Mouse (Mus musculus) right cerebral cortex, postnatal 4 days (tissue): ENCODE data around the gene Malsu1.

Source experiments
- DNase-seq: peaks from one replicate; pipeline ENCODE4 v3.0.0-alpha.2; 2022

Malsu1 gene

DNA sequence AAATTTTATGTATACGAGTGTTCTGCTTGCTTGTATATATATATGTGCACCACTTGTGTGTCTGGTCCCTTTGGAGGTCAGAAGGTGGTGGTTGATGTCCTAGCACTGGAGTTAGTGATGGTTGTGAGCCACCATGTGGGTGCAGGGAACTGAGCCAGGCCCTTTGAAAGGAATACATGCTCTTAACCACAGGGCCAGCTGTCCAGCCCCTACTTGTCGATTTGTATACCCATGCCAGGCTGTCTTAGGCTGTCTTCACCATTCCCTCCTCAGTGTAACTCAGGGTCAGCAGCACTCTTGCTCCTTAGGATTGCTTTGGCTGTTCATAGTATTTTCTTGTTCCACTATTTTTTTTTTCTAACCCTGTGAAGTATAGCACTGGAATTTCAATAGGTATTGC is 4.3 kb downstream of the Malsu1 start:
- no peak for DNase-seq

DNA sequence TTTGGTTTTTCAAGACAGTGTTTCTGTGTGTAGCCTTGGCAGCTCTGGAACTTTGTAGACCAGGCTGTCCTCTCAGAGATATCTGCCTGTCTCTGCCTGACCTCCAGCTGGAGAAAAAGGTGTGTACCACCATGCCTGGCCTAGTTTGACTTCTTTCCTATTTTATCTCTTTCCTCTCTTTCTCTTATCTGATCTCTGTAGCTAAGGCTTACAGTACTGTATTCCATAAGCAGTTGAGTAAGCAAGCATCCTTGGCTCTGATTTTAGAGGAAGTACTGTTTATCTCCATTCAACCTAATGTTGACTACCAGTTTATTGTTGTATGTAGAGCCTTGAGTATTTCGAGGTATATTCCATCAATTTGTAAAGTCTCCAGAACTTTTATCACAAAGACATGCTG is 5.7 kb downstream of the Malsu1 start:
- no peak for DNase-seq

DNA sequence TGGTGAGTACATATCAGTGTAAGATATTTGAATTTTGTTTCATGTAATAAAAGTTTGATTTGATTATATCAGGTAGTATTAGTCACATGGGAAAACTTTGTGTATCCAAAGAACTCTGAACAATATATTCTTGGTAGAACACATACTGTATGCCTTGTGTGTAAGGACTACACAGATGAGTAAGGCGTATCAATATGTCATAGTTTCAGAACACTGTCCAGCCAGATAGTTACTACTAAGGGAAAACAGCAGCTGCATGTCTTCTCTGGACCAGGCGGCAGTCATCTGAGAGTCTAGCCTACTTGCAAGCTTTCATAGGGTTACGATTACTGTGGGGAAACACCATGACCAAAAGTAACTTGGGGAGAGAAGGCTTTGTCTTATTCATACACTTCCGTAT is 9.4 kb downstream of the Malsu1 start:
- DNase-seq = no peak

DNA sequence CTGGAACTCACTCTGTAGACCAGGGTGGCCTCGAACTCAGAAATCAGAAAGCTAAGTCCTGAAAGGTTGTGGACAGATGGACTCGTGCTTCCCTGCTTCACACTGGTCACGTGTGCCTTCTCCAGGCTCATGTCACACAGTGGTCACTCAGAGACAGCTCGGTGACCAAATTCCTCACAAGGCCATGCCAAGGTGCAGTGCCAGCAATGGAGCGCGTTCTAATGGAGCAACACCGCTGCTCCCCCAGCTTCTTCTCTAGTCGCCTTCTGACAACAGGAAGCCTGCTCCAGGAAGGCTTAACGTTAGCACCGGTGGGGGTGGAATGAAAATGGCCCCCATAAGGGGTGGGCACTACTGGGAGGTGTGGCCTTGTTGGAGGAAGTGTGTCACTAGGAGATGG is 21.4 kb downstream of the Malsu1 start:
- no peak for DNase-seq

DNA sequence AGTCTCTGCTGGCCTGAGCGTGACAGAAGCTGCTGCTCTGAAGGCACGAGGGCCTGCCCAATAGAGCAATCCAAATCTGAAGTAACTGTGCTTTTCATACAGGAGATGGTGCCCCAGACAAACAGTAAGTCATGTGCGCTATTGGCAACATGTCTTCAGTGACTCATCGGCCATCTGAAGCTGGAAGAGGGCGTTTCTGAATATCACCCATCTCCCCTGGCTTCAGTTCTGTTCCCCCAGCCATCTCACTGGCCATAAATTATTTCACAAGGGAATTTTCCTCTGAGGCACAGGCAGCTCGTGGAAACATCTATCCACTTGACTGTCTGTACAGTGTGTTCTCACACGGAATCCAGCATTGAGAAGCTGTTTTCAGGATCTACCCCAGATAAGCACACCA is 22.8 kb downstream of the Malsu1 start:
- DNase-seq = no peak

DNA sequence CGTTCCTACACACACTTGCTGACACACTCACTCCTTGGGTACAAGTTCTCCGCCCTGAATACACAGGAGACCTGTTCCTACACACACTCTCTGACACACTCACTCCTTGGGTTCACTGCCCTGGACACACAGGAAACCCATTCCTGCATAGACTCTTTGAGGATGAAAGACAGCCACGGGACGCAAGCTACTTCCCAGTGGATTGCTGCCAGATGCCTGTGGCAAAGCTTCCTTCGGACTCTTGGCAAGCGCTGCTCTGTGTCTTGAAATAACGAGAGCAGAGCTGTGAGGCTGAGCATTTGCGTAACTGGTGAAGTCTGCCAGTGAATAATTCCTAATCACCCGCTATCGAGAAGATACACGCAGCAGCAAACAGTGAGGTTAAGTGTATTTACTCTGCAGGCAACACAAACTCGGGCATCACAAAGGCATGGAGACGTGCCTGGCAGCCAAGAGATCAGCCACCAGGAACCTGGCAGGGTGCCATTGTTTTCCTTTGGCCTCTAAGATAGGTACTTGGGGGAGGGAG is 23.4 kb downstream of the Malsu1 start:
- DNase-seq = peak; percentile 60

DNA sequence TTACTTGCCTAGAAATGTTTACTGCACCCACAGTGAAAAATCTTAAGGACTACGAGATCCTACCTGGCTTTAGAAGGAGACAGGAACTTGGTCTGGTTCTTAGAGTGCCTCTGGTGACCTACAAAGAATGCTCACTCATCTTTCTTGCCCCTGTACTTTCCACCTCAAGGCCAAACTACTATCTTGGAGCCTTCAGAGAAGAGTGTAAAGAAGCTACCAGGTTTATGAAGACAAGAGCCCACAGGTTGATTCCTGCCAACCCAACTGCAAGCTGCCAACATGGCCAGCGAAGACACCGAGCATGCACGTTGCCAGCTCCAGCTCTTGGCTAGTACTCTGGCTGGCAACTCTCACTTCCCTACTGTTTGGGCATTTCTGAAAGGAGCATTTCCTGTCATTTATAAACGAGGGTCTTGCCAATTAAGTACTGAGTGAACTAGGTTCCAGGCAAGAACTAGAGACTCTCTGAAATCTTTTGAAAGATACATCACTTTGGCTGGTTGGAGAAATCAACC is 24.1 kb downstream of the Malsu1 start:
- no peak for DNase-seq

DNA sequence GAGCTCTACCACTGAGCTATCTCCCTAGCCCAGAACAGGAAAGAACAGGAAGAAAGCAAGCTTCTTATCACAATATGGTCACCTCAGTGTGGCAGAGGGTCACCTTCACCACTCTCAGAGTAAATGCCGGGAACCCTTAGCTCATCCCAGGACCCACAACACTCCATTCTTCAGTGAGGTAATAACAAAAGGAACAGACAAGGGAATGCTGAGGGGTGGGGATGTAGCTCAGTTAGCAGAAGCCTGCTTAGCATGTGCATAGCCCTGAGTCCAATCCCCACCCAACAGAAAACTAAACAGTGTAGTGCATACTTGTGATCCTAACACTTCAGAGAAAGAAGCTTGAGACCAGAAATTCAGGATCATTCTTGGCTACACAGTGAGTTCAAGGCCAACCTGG is 25.5 kb downstream of the Malsu1 start:
- DNase-seq = no peak

DNA sequence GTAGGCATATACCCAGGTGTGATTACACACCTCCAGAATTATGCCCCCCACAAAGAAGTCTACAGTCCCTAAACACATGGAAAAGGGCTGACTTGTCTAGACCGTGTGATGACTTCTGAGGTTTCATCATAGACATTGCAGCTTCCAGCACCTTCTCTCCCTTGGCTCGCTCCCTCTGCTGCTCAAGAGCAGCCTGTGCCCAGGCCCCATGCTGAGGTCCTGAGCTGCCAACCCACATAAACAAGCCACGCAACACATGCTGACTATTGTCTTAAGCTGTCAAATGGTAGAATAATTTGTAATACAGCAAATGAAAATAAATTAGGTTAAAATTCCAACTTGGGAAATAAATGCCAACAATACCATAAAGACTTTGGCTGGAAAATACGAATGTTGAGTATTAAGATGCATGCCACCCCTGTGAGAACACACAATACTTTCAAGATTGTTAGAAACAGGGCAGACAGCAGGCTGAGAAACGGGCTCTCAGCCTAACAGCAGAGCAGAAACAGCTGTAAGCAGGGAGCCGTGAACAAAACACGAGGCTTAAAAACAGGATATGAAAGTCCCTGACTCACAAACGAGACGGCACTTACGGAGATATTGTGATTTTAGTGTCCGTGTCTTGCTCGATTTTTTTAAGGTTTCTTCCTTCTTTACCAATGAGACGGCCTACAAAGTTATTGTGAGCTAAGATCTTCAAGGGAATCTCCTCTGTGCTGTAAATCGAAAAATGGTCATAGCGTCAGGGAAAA is 33.3 kb downstream of the Malsu1 start:
- no peak for DNase-seq

DNA sequence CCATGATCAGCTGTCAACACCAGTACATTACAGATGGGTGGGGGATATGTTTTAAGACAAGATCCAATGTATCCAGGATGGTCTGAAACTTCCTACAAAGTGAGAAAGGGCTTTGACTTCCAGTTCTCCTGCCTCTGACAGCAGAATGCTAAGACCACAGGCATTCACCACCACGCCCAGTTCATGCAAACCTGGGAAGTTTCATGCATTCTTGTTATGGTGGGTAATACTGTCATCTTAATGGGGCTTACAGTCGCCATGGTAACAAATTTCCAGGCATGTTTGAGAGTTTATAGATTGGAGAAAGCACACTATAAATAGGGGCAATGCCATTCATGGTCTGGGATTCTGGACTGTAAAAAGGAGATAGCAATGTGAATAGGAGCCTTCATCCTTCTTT is 35.6 kb downstream of the Malsu1 start:
- DNase-seq = no peak

DNA sequence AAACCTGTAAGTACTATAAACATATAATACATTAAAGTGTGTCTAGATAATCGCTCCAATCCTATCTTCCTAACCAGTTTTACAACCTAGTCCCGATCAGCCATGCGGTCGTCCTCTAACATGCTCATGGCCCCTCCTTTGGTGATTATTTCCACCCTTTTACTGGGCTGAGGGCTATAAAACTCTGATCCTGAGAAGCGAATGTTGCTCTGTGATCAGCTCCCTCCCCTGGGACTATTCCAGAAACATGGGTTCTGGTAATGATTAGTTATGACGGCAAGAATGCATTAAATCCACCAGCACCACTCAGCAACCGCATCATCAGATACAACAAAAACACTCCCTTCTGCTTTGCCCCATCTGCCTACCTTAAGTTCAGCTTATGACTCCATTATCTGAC is 40.3 kb downstream of the Malsu1 start:
- no peak for DNase-seq

DNA sequence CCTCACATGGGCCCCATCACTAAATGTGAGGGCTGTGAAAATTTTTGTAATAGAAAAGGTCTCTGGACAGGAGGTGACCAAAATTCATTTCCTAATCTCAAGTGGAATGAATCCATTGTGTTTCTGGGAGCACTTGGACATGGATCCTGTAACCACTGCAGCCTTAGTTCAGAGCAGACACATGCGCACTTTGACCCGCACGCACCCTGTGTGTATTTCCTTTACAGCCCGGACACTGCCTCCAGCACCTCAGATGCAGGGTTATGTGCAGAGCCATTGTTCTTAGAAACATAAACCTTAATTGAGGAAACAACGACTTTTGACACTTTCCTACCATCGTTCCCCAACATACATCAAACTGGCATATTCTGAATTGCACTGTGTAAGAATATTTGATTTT is 40.9 kb downstream of the Malsu1 start:
- DNase-seq = no peak

DNA sequence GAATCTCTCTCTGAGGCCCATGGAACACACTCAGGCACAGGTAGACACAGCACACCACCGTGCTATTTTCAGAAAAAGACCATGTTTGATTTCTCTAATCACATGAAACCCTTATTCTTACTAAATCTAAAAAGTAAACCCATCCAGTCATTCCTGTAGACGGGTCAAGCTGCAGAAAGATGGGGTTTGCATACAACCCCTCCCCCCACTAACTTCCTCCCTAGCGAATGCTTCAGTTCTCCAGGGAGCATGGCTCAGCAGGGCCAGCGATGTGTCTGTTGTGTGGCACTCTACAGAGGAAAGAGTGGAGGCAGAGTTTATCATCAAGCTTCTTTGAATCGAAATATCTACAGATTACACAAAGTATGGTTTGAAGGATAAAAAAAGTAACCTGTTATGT is 42.0 kb downstream of the Malsu1 start:
- no peak for DNase-seq

DNA sequence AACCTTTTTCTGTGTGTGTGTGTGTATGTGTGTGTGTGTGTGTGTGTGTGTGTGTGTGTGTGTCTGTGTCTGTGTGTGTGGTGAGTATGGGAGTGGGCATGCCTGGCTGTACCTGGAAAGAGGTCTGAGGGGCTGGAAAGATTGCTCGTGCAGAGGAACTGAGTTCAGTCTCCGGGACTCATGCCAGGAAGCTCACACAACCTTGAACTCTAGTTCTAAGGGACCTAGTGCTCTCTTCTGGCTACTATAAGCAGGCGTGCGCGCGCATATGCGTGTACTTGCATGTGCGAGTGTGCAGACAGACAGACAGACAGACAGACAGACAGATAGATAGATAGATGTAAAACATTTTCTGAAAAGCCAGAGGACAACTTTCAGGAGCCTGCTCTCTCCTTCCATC is 42.6 kb downstream of the Malsu1 start:
- no peak for DNase-seq

DNA sequence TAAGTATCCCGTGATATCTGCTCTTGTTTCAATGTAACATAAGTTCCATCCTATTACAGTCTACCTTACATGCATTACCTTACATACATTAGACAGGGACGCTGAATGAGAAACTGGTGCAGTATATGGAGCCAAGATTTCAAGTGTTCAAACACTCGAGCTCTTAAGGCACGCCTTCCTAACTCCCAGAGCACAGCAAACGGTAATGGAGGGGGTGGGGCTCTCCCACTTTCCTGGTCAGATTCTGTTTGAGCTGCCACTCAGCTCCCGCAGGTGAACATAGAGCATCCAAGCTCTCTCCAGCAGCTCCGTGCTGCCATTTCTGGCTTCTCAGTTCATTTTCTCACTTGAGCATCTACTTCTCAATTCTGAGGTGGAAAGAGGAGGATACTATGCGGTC is 44.9 kb downstream of the Malsu1 start:
- no peak for DNase-seq

DNA sequence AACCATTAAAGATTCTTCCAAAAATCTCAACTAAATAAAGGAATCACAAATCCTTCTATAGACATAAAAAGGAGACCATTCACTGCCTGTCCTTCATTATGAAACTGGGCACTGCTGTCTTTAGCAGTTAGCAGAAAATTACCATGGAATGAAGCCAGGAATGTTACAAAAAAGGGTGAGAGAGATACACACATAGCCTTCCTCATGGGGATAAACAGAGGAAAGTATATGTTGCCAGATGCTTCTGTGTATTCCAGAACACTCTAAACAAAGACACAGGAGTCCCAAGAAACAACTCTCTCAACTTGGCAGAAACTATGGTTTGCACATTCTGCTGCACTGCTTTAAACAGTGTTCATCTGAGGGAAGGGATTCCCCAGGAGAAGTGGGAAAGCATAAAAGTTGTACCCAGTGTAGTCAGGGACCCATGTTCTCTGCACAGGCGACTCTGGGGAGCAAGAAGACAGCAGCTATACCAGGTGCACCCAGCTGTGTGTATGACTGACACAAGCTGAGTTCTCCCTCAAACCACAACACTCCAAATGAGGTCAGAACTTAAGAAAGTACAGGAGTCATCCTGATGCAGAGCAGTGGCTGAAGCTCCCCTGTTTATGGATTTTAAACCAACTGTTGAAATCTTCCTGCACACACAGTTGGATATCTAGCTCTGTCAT is 46.0 kb downstream of the Malsu1 start:
- no peak for DNase-seq

DNA sequence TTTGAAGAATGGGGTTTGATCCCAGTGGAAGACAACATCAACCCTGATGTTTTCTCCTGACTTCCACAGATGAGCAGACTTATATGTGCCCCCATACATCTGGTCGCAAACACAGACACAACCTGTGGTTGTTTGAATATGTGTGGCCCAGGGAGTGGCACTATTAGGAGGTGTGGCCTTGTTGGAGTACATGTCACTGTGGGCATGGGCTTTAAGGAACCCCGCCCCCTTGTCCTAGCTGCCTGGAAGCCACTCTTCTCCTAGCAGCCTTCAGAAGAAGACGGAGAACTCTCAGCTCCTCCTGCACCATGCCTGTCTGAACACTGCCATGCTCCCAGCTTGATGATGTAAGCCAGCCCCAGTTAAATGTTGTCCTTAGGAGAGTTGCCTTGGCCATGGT is 46.8 kb downstream of the Malsu1 start:
- DNase-seq = no peak

DNA sequence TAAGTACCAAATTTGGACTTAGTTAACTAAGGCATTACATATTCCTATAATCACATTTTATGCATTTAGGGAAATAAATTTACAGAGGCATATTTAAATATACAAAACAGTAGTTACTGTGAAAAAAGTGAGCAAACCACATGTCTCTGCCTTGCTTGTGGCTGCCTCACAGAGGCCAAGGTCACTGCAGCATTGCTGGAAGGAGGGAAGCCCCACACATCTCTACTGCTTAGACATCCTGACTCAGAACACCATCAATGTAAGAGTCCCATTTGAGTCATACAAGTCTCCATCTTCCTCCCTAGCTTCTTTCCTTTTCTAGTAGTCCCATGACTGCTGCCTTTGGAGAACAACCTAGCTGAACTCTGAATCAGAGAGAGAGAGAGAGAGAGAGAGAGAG is 56.7 kb downstream of the Malsu1 start:
- DNase-seq = no peak

DNA sequence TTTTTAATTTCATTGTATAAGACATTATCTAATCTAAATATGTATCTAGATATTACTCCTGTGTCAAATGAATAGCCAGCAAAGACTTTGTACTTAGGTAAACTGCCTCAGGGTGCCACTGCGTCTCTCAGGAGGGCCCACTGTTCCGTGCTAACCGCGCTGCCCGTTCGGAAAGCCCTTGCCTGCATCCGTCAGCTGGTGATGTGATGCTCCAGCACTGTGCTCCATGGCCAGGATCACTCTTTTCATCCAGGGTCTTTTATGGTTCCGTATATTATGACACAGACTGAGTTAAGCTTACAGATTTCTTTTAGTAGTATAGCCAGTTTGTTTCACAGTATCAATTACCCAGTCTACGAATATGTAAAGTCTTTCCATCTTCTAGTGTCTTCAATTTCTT is 58.3 kb downstream of the Malsu1 start:
- DNase-seq = no peak

DNA sequence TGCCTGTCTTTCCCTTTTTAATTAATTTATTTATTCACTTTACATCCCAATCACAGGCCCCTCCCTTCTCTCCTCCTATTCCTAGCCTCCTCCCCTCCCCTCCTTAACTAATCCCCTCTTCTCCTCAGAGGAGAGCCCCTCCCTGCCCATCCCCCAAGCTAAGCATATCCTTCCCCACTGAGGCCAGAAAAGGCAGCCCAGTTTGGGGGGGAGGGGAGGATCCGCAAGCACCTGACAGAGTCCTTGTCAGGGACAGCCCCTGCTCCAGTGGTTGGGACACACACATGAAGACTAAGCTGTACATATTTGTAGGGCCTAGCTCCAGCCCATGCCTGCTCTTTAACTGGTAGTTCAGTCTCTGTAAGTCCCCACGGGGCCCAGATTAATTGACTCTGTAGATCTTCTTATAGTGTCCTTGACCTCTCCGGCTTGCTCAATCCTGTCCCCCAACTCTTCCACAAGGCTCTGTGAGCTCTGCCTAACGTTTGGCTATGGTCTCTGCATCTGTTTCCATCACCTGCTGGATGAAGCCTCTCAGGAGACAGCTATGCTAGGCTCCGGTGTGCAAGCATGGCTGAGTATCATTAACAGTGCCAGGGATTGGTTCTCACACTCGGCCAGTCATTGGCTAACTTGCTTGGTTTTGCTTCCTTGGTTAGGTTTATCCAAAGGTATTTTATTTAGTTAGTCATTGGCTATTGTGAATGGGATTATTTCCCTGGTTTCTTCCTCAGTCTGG is 58.9 kb downstream of the Malsu1 start:
- no peak for DNase-seq
